Mouse (Mus musculus) spleen, postnatal 4 days (tissue): ENCODE measurements around the gene Med4.
"Not testable (repeated sequence)": the region's sequence is repeated elsewhere in the genome, so short reads cannot be mapped to it uniquely, and the experiment has no call there.

Experiments used
- DNase-seq, 2 experiments: peaks; one replicate each; pipeline ENCODE4 v3.0.0; 2022; ENCODE audit warnings: low spot score in 2 of 2

Med4 gene

GRCm38 (mm10) chr14:73501721-73502120 lies 8.1 kb upstream of the Med4 start:
- DNase-seq = no peak

GRCm38 (mm10) chr14:73502591-73503184 lies 7.1 kb upstream of the Med4 start:
- no peak for DNase-seq

- DNase-seq = no peak
Observed at GRCm38 (mm10) chr14:73503237-73503933, 6.4 kb upstream of the Med4 start.

GRCm38 (mm10) chr14:73506283-73506682 lies 3.5 kb upstream of the Med4 start:
- no peak for DNase-seq

- DNase-seq = no peak
Observed at GRCm38 (mm10) chr14:73507200-73507599, 2.6 kb upstream of the Med4 start.

- DNase-seq = no peak
Observed at GRCm38 (mm10) chr14:73507702-73508376, 2.0 kb upstream of the Med4 start.

GRCm38 (mm10) chr14:73508630-73509395 lies 1.0 kb upstream of the Med4 start:
- no peak for DNase-seq

GRCm38 (mm10) chr14:73524136-73524535 lies 14.3 kb downstream of the Med4 start:
- DNase-seq = no peak

- peak; percentile 91 to 97 for DNase-seq
Observed at GRCm38 (mm10) chr14:73524766-73525448, 15.1 kb downstream of the Med4 start, which contains the start of gene Sucla2. TSS of gene Sucla2 (plus strand) at chr14:73525319.

- not testable (repeated sequence) for DNase-seq
Observed at GRCm38 (mm10) chr14:73528661-73529060, 18.8 kb downstream of the Med4 start.

- no peak for DNase-seq
Observed at GRCm38 (mm10) chr14:73533755-73534465, 24.1 kb downstream of the Med4 start.

- no peak for DNase-seq
Observed at GRCm38 (mm10) chr14:73535641-73536040, 25.8 kb downstream of the Med4 start.

- no peak for DNase-seq
Observed at GRCm38 (mm10) chr14:73543781-73544180, 34.0 kb downstream of the Med4 start.

- no peak for DNase-seq
Observed at GRCm38 (mm10) chr14:73547034-73547433, 37.2 kb downstream of the Med4 start.

GRCm38 (mm10) chr14:73548051-73548450 lies 38.2 kb downstream of the Med4 start, which contains the start of gene Nudt15:
TSS of gene Nudt15 (minus strand) at chr14:73548242.
- no peak for DNase-seq

- DNase-seq = no peak
Observed at GRCm38 (mm10) chr14:73550291-73550690, 40.5 kb downstream of the Med4 start.

- DNase-seq = no peak
Observed at GRCm38 (mm10) chr14:73550732-73551131, 40.9 kb downstream of the Med4 start.

GRCm38 (mm10) chr14:73551164-73551563 lies 41.3 kb downstream of the Med4 start:
- no peak for DNase-seq

GRCm38 (mm10) chr14:73552341-73553121 lies 42.7 kb downstream of the Med4 start:
- peak; percentile 95 to 99 for DNase-seq

- DNase-seq = no peak
Observed at GRCm38 (mm10) chr14:73553122-73553696, 43.4 kb downstream of the Med4 start.
